8 mouse cellular contexts compared by ENCODE assay signal in the genomic region with DNA sequence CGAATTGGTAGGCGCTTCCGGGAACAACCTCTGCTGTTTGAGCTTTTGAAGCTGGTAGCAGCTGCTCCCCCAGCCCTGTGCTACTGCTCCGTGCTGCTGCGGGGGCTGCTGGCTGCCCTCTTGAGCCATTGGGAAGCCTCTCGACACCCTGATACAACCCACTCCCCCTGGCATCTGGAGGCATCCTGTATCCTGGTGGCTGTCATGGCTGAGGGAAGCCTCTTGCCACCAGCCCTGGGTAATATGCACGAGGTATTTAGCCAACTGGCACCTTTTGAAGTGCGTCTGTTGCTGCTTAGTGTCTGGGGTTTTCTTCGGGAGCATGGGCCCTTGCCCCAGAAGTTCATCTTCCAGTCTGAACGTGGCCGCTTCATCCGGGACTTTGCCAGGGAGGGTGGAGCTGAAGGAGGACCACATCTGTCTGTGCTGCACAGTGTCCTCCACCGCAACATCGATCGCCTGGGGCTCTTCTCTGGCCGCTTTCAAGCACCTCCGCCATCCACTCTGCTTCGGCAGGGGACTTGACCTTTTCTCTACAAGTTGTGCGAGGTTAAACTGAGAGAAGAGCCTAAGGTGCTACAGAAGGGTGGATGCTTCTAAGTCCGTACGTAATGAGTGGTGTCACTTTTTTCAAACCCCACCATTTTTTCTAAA. TPM values are rescaled to one million over a fixed set of nuclear protein-coding genes. Genes with fewer than 3 reads are reported as not detected.
A peak's percentile ranks its signal among the peaks of the same experiment; 100 is the strongest.
DNase-seq lines count a peak whose midpoint lies in the region; ATAC-seq lines count a peak whose summit lies in the region.
"Not testable (repeated sequence)": the region's sequence is repeated elsewhere in the genome, so short reads cannot be mapped to it uniquely, and the experiment has no call there.
"Had no signal": no experiment of that assay in that cellular context is flagged by ENCODE, and none has a peak within 500 bp of the region (broad histone marks: within the 10 kb centered on the region; RNA-seq: fewer than 3 reads in every experiment).

No protein-coding gene starts in this region.

- peaks cover 49% of the 10 kb centered on the region for H3K36me3 ChIP-seq in embryonic facial prominence, embryonic 10.5 days (replicated peaks)
- peaks cover 33% of the 10 kb centered on the region for H3K36me3 ChIP-seq in intestine, embryonic 14.5 days (ENCODE audit: control insufficient read depth, insufficient read depth, low read length)
- peaks cover 18% of the 10 kb centered on the region; the same call in 1 of the 2 replicates for H3K36me3 ChIP-seq in limb, embryonic 11.5 days (ENCODE audit: control insufficient read depth, insufficient read depth, low read length)

- 26% methylated on average over 21 of the region's 21 CpGs for WGBS in embryonic facial prominence, embryonic 10.5 days
- WGBS in intestine, embryonic 14.5 days, result 25% methylated on average over 21 of the region's 21 CpGs
- 23% methylated on average over 21 of the region's 21 CpGs for WGBS in limb, embryonic 11.5 days

- peak overlapping the region; percentile 58 for H3K4me2 ChIP-seq in intestine, embryonic 14.5 days (ENCODE audit: low read length)
- H3K4me2 ChIP-seq in limb, embryonic 11.5 days (ENCODE audit: low read depth, severe bottlenecking), result peak overlapping the region; percentile 71

- peak overlapping the region; percentile 93 for H3K4me3 ChIP-seq in embryonic facial prominence, embryonic 10.5 days
- peak overlapping the region; percentile 96 for H3K4me3 ChIP-seq in intestine, embryonic 14.5 days (ENCODE audit: low read depth, low read length)
- peak overlapping the region; percentile 98 for H3K4me3 ChIP-seq in limb, embryonic 11.5 days (ENCODE audit: low read depth, low read length)

- H3K9ac ChIP-seq in intestine, embryonic 14.5 days (ENCODE audit: low read length), result peak overlapping the region; percentile 97
- peak overlapping the region; percentile 97 for H3K9ac ChIP-seq in limb, embryonic 11.5 days (ENCODE audit: low read length)

- peak; percentile 30 for ATAC-seq in intestine, embryonic 14.5 days (replicated peaks; ENCODE audit: low FRiP score, low TSS enrichment, low read depth)
- ATAC-seq in limb, embryonic 11.5 days (ENCODE audit: insufficient number of reproducible peaks, low FRiP score, low TSS enrichment, low read depth), result peak; percentile 56; the same call in 1 of the 2 replicates
- ATAC-seq in megakaryocyte, adult 5-6 weeks (ENCODE audit: poor library complexity, severe bottlenecking), result 0 out of 2 replicates have a peak, but pooled peaks have one; percentile 0

- H3K9me3 ChIP-seq in embryonic facial prominence, embryonic 10.5 days; intestine, embryonic 14.5 days (ENCODE audit: control insufficient read depth, low read length); limb, embryonic 11.5 days (ENCODE audit: control insufficient read depth, low read length): not testable (repeated sequence)

- peaks cover 44% of the 10 kb centered on the region for H3K4me1 ChIP-seq in embryonic facial prominence, embryonic 10.5 days
- peaks cover 21% of the 10 kb centered on the region for H3K4me1 ChIP-seq in intestine, embryonic 14.5 days (replicated peaks; ENCODE audit: control insufficient read depth, insufficient read depth, low read length)
- H3K4me1 ChIP-seq in limb, embryonic 11.5 days (ENCODE audit: control insufficient read depth, insufficient read depth, low read length), result peaks cover 15% of the 10 kb centered on the region; the same call in 1 of the 2 replicates

- H3K27ac ChIP-seq in embryonic facial prominence, embryonic 10.5 days (replicated peaks), result peak overlapping the region; percentile 96
- peak overlapping the region; percentile 84 for H3K27ac ChIP-seq in intestine, embryonic 14.5 days (ENCODE audit: low read depth)
- H3K27ac ChIP-seq in limb, embryonic 11.5 days (replicated peaks; ENCODE audit: low read depth, low read length), result peak overlapping the region; percentile 30; the same call in 1 of the 2 replicates

- not testable (repeated sequence) for H3K27me3 ChIP-seq in embryonic facial prominence, embryonic 10.5 days (replicated peaks; ENCODE audit: low read depth, poor library complexity, severe bottlenecking); intestine, embryonic 14.5 days (replicated peaks; ENCODE audit: control insufficient read depth, insufficient read depth, low read length); limb, embryonic 11.5 days (ENCODE audit: control insufficient read depth, insufficient read depth, low read length)

- peak; percentile 72 for DNase-seq in adrenal gland, postnatal 10 days
- DNase-seq in embryonic facial prominence, embryonic 10.5 days (ENCODE audit: low spot score), result peak; percentile 65
- peak; percentile 45 to 61 for DNase-seq in heart, adult 18-20 months
- peak; percentile 66 for DNase-seq in intestine, embryonic 14.5 days (ENCODE audit: low spot score)
- peak; percentile 58 for DNase-seq in limb, embryonic 11.5 days (ENCODE audit: low spot score)
- peak; percentile 41 for DNase-seq in retina, embryonic 14.5 days (ENCODE audit: low spot score)

RNA-seq across cellular contexts. Expression of a gene that starts 0.5 kb away (rescaled TPM):
- total RNA-seq in adrenal gland, postnatal 10 days (2021), result 100 to 1,000 TPM; 142 to 150 TPM
- 116 TPM in 2 replicates for polyA plus RNA-seq in embryonic facial prominence, embryonic 10.5 days (2016; fragmentation: Nextera tagmentation; extraction: Ambion mirVana)
- 10 to 100 TPM; 45.0 to 52.1 TPM for total RNA-seq in heart, adult 18-20 months (2021)
- 89.8 and 96.4 TPM in 2 replicates for polyA plus RNA-seq in intestine, embryonic 14.5 days (2014; fragmentation: Nextera tagmentation; extraction: Ambion mirVana)
- 111 and 122 TPM in 2 replicates for polyA plus RNA-seq in limb, embryonic 11.5 days (2014; fragmentation: Nextera tagmentation; extraction: Ambion mirVana)
- 69.0 and 71.3 TPM in 2 replicates for total RNA-seq in megakaryocyte, adult 5-6 weeks (2015)
- 51.7 and 58.4 TPM in 2 replicates for total RNA-seq in megakaryocyte, adult 5-6 weeks (2017)

RNA-seq across cellular contexts. Expression of a gene that starts 4.5 kb away (rescaled TPM):
- 10 to 100 TPM; 23.7 to 25.2 TPM for total RNA-seq in adrenal gland, postnatal 10 days (2021)
- polyA plus RNA-seq in embryonic facial prominence, embryonic 10.5 days (2016; fragmentation: Nextera tagmentation; extraction: Ambion mirVana), result 59.0 and 60.9 TPM in 2 replicates
- total RNA-seq in heart, adult 18-20 months (2021), result 10 to 100 TPM; 11.2 to 11.5 TPM
- 37.5 and 44.5 TPM in 2 replicates for polyA plus RNA-seq in intestine, embryonic 14.5 days (2014; fragmentation: Nextera tagmentation; extraction: Ambion mirVana)
- 38.5 and 39.2 TPM in 2 replicates for polyA plus RNA-seq in limb, embryonic 11.5 days (2014; fragmentation: Nextera tagmentation; extraction: Ambion mirVana)
- total RNA-seq in megakaryocyte, adult 5-6 weeks (2015), result 9.1 and 9.3 TPM in 2 replicates
- total RNA-seq in megakaryocyte, adult 5-6 weeks (2017), result 10.2 and 11.3 TPM in 2 replicates

RNA-seq across cellular contexts. Expression of a gene that starts 8.6 kb away (rescaled TPM):
- not detected for total RNA-seq in adrenal gland, postnatal 10 days (2021)
- 0.59 and 0.96 TPM in 2 replicates for polyA plus RNA-seq in embryonic facial prominence, embryonic 10.5 days (2016; fragmentation: Nextera tagmentation; extraction: Ambion mirVana)
- 1 to 10 TPM in 1 of 2 experiments, not detected in 1; 3.4 TPM for total RNA-seq in heart, adult 18-20 months (2021)
- not detected in 2 replicates for polyA plus RNA-seq in intestine, embryonic 14.5 days (2014; fragmentation: Nextera tagmentation; extraction: Ambion mirVana)
- polyA plus RNA-seq in limb, embryonic 11.5 days (2014; fragmentation: Nextera tagmentation; extraction: Ambion mirVana), result 0.24 TPM in 1 of 2 replicates, not detected in the other
- total RNA-seq in megakaryocyte, adult 5-6 weeks (2015), result 0.27 TPM in 1 of 2 replicates, not detected in the other
- 0.85 TPM in 1 of 2 replicates, not detected in the other for total RNA-seq in megakaryocyte, adult 5-6 weeks (2017)

RNA-seq across cellular contexts. Expression of a gene that starts 8.7 kb away (rescaled TPM):
- total RNA-seq in adrenal gland, postnatal 10 days (2021), result 10 to 100 TPM; 31.5 to 31.9 TPM
- 159 and 167 TPM in 2 replicates for polyA plus RNA-seq in embryonic facial prominence, embryonic 10.5 days (2016; fragmentation: Nextera tagmentation; extraction: Ambion mirVana)
- total RNA-seq in heart, adult 18-20 months (2021), result 10 to 100 TPM; 19.1 to 20.1 TPM
- polyA plus RNA-seq in intestine, embryonic 14.5 days (2014; fragmentation: Nextera tagmentation; extraction: Ambion mirVana), result 92.8 and 95.9 TPM in 2 replicates
- 127 and 132 TPM in 2 replicates for polyA plus RNA-seq in limb, embryonic 11.5 days (2014; fragmentation: Nextera tagmentation; extraction: Ambion mirVana)
- 43.9 and 64.0 TPM in 2 replicates for total RNA-seq in megakaryocyte, adult 5-6 weeks (2015)
- 61.2 and 66.3 TPM in 2 replicates for total RNA-seq in megakaryocyte, adult 5-6 weeks (2017)

RNA-seq across cellular contexts. Expression of a gene that starts 13.6 kb away (rescaled TPM):
- not detected for total RNA-seq in adrenal gland, postnatal 10 days (2021)
- not detected in 2 replicates for polyA plus RNA-seq in embryonic facial prominence, embryonic 10.5 days (2016; fragmentation: Nextera tagmentation; extraction: Ambion mirVana)
- total RNA-seq in heart, adult 18-20 months (2021), result not detected
- not detected in 2 replicates for polyA plus RNA-seq in intestine, embryonic 14.5 days (2014; fragmentation: Nextera tagmentation; extraction: Ambion mirVana)
- not detected in 2 replicates for polyA plus RNA-seq in limb, embryonic 11.5 days (2014; fragmentation: Nextera tagmentation; extraction: Ambion mirVana)
- not detected in 2 replicates for total RNA-seq in megakaryocyte, adult 5-6 weeks (2015)
- total RNA-seq in megakaryocyte, adult 5-6 weeks (2017), result not detected in 2 replicates
- total RNA-seq: layer of hippocampus, adult 18-20 months had no signal

Comparison
In these comparisons a context has a peak if more than half of its experiments do, and no peak if none do; other contexts are left out.
1. Peak in every context shown above with its lines: DNase-seq, ATAC-seq, H3K4me3 ChIP-seq and H3K27ac ChIP-seq.
2. H3K27ac ChIP-seq: peak in every context shown above with its lines; median percentile 96 in embryonic facial prominence, embryonic 10.5 days; 84 in intestine, embryonic 14.5 days; 30 in limb, embryonic 11.5 days.
3. ATAC-seq: peak in every context shown above with its lines; median percentile 56 in limb, embryonic 11.5 days; 30 in intestine, embryonic 14.5 days; 0 in megakaryocyte, adult 5-6 weeks.